Mouse (Mus musculus): ENCODE measurements around the gene Slc7a15.
"Not testable (repeated sequence)": the region's sequence is repeated elsewhere in the genome, so short reads cannot be mapped to it uniquely, and the experiment has no call there.

- TF ChIP-seq CTCF (IDR thresholded peaks at IDR 0.05 in 2 of 3, conservative IDR thresholded peaks at IDR 0.05 in 1 of 3; ENCODE audit: control insufficient read depth in 1 of 3, insufficient read depth in 1 of 3, low read depth in 2 of 3, low read length in 3 of 3, poor library complexity in 1 of 3, severe bottlenecking in 1 of 3); HCFC1 (IDR thresholded peaks at IDR 0.05; ENCODE audit: low read depth, low read length); E2F4 (IDR thresholded peaks at IDR 0.05; ENCODE audit: borderline replicate concordance, low read depth, low read length); ZKSCAN1 (IDR thresholded peaks at IDR 0.05; ENCODE audit: low read depth, low read length); MYC (IDR thresholded peaks at IDR 0.05; ENCODE audit: low read depth, low read length); ZMIZ1 (IDR thresholded peaks at IDR 0.05; ENCODE audit: low read depth, low read length); POLR2A (IDR thresholded peaks at IDR 0.05; ENCODE audit: control insufficient read depth in 1 of 2, insufficient read depth in 1 of 2, low read depth in 1 of 2, low read length in 2 of 2, poor library complexity in 1 of 2); JUND (IDR thresholded peaks at IDR 0.05; ENCODE audit: low read depth, low read length); USF1 (IDR thresholded peaks at IDR 0.05; ENCODE audit: low read depth, low read length); POLR2AphosphoS2 (IDR thresholded peaks at IDR 0.05; ENCODE audit: low read length): not testable (repeated sequence)
Measured at GRCm38 (mm10) chr12:8562213-8562612, 36.7 kb downstream of the Slc7a15 start.

Data from MEL (cell line).